Mouse (Mus musculus): ENCODE measurements at regions not wholly inside any gene's neighbourhood (a gene's known extent, or its start where the extent isn't known, plus 50 kb on each side); places are given as distances from the start of the nearest gene placed in this dataset.

GRCm38 (mm10) chr17:88268216-88268615, 172.3 kb upstream of the Foxn2 start:
- Histone ChIP-seq H3K4me3 (ENCODE audit: low read depth, low read length) (no peak overlapping the region), H3K36me3 (ENCODE audit: control insufficient read depth, insufficient read depth, low read length) (no peaks in the 10 kb centered on the region), H3K27ac (ENCODE audit: insufficient read depth, low read depth, low read length) (no peak overlapping the region), H3K27me3 (ENCODE audit: control insufficient read depth, insufficient read depth, low read length) (no peaks in the 10 kb centered on the region), H3K4me1 (ENCODE audit: control insufficient read depth, insufficient read depth, insufficient read length, low read length) (no peaks in the 10 kb centered on the region)
- TF ChIP-seq POLR2A (IDR thresholded peaks at IDR 0.05; ENCODE audit: low read depth, low read length) (no peak), CTCF (IDR thresholded peaks at IDR 0.05; ENCODE audit: extremely low read depth, insufficient read length, insufficient replicate concordance, low read depth, low read length) (no peak)
- 83% methylated on average over 8 of the region's 8 CpGs for WGBS

GRCm38 (mm10) chr17:88268802-88269201, 171.7 kb upstream of the Foxn2 start:
- no peak overlapping the region for H3K27ac ChIP-seq (ENCODE audit: insufficient read depth, low read depth, low read length)
- TF ChIP-seq POLR2A (IDR thresholded peaks at IDR 0.05; ENCODE audit: low read depth, low read length) (no peak), CTCF (IDR thresholded peaks at IDR 0.05; ENCODE audit: extremely low read depth, insufficient read length, insufficient replicate concordance, low read depth, low read length) (no peak)
- 95% methylated on average over 14 of the region's 14 CpGs for WGBS
- no peaks in the 10 kb centered on the region for H3K36me3 ChIP-seq (ENCODE audit: control insufficient read depth, insufficient read depth, low read length)
- no peaks in the 10 kb centered on the region for H3K4me1 ChIP-seq (ENCODE audit: control insufficient read depth, insufficient read depth, insufficient read length, low read length)
- H3K27me3 ChIP-seq (ENCODE audit: control insufficient read depth, insufficient read depth, low read length): no peaks in the 10 kb centered on the region
- no peak overlapping the region for H3K4me3 ChIP-seq (ENCODE audit: low read depth, low read length)

GRCm38 (mm10) chr17:88270896-88271295, 169.6 kb upstream of the Foxn2 start:
- 80% methylated on average over 5 of the region's 5 CpGs for WGBS

GRCm38 (mm10) chr17:88272161-88272560, 168.3 kb upstream of the Foxn2 start:
- Histone ChIP-seq H3K4me1 (ENCODE audit: control insufficient read depth, insufficient read depth, insufficient read length, low read length) (no peaks in the 10 kb centered on the region; the same call in 1 of the 2 replicates), H3K27me3 (ENCODE audit: control insufficient read depth, insufficient read depth, low read length) (no peaks in the 10 kb centered on the region), H3K36me3 (ENCODE audit: control insufficient read depth, insufficient read depth, low read length) (no peaks in the 10 kb centered on the region), H3K27ac (ENCODE audit: insufficient read depth, low read depth, low read length) (no peak overlapping the region), H3K4me3 (ENCODE audit: low read depth, low read length) (no peak overlapping the region)
- WGBS: 88% methylated on average over 5 of the region's 5 CpGs
- TF ChIP-seq POLR2A (IDR thresholded peaks at IDR 0.05; ENCODE audit: low read depth, low read length) (no peak), CTCF (IDR thresholded peaks at IDR 0.05; ENCODE audit: extremely low read depth, insufficient read length, insufficient replicate concordance, low read depth, low read length) (no peak)

More at GRCm38 (mm10) chr17:88270896-88271295, 169.6 kb upstream of the Foxn2 start:
- TF ChIP-seq CTCF (IDR thresholded peaks at IDR 0.05; ENCODE audit: extremely low read depth, insufficient read length, insufficient replicate concordance, low read depth, low read length) (no peak), POLR2A (IDR thresholded peaks at IDR 0.05; ENCODE audit: low read depth, low read length) (no peak)
- Histone ChIP-seq H3K27ac (ENCODE audit: insufficient read depth, low read depth, low read length) (no peak overlapping the region), H3K36me3 (ENCODE audit: control insufficient read depth, insufficient read depth, low read length) (no peaks in the 10 kb centered on the region), H3K4me3 (ENCODE audit: low read depth, low read length) (no peak overlapping the region), H3K27me3 (ENCODE audit: control insufficient read depth, insufficient read depth, low read length) (no peaks in the 10 kb centered on the region), H3K4me1 (ENCODE audit: control insufficient read depth, insufficient read depth, insufficient read length, low read length) (no peaks in the 10 kb centered on the region; the same call in 1 of the 2 replicates)

- H3K36me3 ChIP-seq (ENCODE audit: control insufficient read depth, insufficient read depth, low read length): no peaks in the 10 kb centered on the region
- no peaks in the 10 kb centered on the region; the same call in 1 of the 2 replicates for H3K4me1 ChIP-seq (ENCODE audit: control insufficient read depth, insufficient read depth, insufficient read length, low read length)
- H3K27ac ChIP-seq (ENCODE audit: insufficient read depth, low read depth, low read length): no peak overlapping the region
- TF ChIP-seq POLR2A (IDR thresholded peaks at IDR 0.05; ENCODE audit: low read depth, low read length): no peak
- no peak for TF ChIP-seq CTCF (IDR thresholded peaks at IDR 0.05; ENCODE audit: extremely low read depth, insufficient read length, insufficient replicate concordance, low read depth, low read length)
- no peak overlapping the region for H3K4me3 ChIP-seq (ENCODE audit: low read depth, low read length)
- no peaks in the 10 kb centered on the region for H3K27me3 ChIP-seq (ENCODE audit: control insufficient read depth, insufficient read depth, low read length)
- WGBS: 88% methylated on average over 9 of the region's 9 CpGs
Measured at GRCm38 (mm10) chr17:88273520-88273919, 167.0 kb upstream of the Foxn2 start.

GRCm38 (mm10) chr17:88274003-88274698, 166.4 kb upstream of the Foxn2 start:
- H3K4me1 ChIP-seq (ENCODE audit: control insufficient read depth, insufficient read depth, insufficient read length, low read length): no peaks in the 10 kb centered on the region; the same call in 1 of the 2 replicates
- H3K36me3 ChIP-seq (ENCODE audit: control insufficient read depth, insufficient read depth, low read length): no peaks in the 10 kb centered on the region
- peak overlapping the region; percentile 35; the same call in 1 of the 2 replicates for H3K27ac ChIP-seq (ENCODE audit: insufficient read depth, low read depth, low read length)
- WGBS: 58% methylated on average over 14 of the region's 14 CpGs
- H3K27me3 ChIP-seq (ENCODE audit: control insufficient read depth, insufficient read depth, low read length): no peaks in the 10 kb centered on the region
- TF ChIP-seq CTCF (IDR thresholded peaks at IDR 0.05; ENCODE audit: extremely low read depth, insufficient read length, insufficient replicate concordance, low read depth, low read length): no peak
- TF ChIP-seq POLR2A (IDR thresholded peaks at IDR 0.05; ENCODE audit: low read depth, low read length): no peak
- H3K4me3 ChIP-seq (ENCODE audit: low read depth, low read length): peak overlapping the region; percentile 37

GRCm38 (mm10) chr17:88274720-88275433, 165.6 kb upstream of the Foxn2 start:
- no peaks in the 10 kb centered on the region for H3K27me3 ChIP-seq (ENCODE audit: control insufficient read depth, insufficient read depth, low read length)
- H3K27ac ChIP-seq (ENCODE audit: insufficient read depth, low read depth, low read length): no peak overlapping the region
- no peak overlapping the region for H3K4me3 ChIP-seq (ENCODE audit: low read depth, low read length)
- 57% methylated on average over 6 of the region's 6 CpGs for WGBS
- H3K4me1 ChIP-seq (ENCODE audit: control insufficient read depth, insufficient read depth, insufficient read length, low read length): no peaks in the 10 kb centered on the region; the same call in 1 of the 2 replicates
- H3K36me3 ChIP-seq (ENCODE audit: control insufficient read depth, insufficient read depth, low read length): no peaks in the 10 kb centered on the region
- no peak for TF ChIP-seq POLR2A (IDR thresholded peaks at IDR 0.05; ENCODE audit: low read depth, low read length)
- TF ChIP-seq CTCF (IDR thresholded peaks at IDR 0.05; ENCODE audit: extremely low read depth, insufficient read length, insufficient replicate concordance, low read depth, low read length): no peak

All from small intestine, adult 2 months (tissue).